Mouse (Mus musculus): ENCODE results near the gene Gm17545.
A peak's percentile ranks its signal among the peaks of the same experiment; 100 is the strongest.
"Not testable (repeated sequence)": the region's sequence is repeated elsewhere in the genome, so short reads cannot be mapped to it uniquely, and the experiment has no call there.

The Gm17545 gene

DNA sequence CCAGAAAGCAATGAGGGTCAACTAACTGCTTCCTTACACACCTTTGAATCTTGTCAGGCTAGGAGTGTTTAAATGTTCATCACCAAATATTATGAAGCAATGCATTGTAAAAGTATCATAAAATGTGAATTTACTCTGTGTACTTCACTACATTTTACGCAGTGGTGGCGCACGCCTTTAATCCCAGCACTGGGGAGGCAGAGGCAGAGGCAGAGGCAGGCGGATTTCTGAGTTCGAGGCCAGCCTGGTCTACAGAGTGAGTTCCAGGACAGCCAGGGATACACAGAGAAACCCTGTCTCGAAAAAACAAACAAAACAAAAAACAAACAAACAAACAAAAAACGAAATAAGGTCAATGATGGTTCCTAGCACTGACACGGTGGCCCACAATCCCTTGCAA is at the start of gene Gm17545:
Gene Gm17545 (plus strand): TSS at position 301 of the 400 bp plus-strand sequence.
- not testable (repeated sequence) for DNase-seq (ENCODE audit: low spot score in 2 of 2)

DNA sequence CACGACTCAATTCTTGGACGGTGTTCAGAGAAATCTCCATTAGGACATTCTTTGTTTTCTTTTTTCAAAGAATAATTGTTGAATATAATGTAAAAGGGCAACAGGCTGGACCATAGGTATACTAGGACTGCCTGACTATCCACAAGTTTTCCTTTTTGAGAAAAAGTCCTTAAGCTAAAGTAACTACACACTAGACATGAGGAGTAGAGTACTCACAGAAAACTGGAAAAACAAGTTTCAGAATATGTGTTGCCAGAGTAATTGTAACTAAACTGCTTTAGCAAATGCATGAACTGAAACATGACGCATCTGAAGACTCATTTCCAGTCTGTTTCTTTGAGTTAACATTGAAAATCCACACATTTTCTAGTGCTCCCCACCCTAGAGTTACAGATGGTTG is 48.7 kb upstream of the Gm17545 start:
- no peak for DNase-seq (ENCODE audit: low spot score in 2 of 2)

DNA sequence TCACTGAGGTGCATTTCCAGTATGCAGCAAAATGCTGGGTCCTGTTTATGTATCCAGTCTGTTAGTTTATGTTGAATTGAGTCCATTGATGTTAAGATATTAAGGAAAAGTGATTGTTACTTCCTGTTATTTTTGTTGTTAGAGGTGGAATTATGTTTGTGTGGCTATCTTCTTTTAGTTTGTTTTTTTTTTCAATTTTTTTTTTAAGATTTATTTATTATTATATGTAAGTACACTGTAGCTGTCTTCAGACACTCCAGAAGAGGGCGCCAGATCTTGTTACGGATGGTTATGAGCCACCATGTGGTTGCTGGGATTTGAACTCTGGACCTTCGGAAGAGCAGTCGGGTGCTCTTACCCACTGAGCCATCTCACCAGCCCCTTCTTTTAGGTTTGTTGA is 46.5 kb upstream of the Gm17545 start:
- not testable (repeated sequence) for DNase-seq (ENCODE audit: low spot score in 2 of 2)

DNA sequence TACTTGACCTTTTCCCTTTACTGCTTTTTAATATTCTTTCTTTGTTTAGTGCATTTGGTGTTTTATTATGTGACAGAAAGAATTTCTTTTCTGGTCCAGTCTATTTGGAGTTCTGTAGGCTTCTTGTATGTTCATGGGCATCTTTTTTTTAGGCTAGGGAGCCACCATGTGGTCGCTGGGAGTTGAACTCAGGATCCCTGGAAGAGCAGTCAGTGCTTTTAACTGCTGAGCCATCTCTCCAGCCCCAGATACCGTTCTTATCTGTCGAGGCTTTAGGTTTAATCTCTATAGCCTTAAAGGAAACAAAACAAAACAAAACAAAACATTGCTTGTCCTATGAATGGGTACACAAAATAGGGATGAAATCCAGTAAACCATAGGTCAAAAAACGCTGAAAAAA is 45.7 kb upstream of the Gm17545 start:
- DNase-seq (ENCODE audit: low spot score in 2 of 2), result not testable (repeated sequence)

DNA sequence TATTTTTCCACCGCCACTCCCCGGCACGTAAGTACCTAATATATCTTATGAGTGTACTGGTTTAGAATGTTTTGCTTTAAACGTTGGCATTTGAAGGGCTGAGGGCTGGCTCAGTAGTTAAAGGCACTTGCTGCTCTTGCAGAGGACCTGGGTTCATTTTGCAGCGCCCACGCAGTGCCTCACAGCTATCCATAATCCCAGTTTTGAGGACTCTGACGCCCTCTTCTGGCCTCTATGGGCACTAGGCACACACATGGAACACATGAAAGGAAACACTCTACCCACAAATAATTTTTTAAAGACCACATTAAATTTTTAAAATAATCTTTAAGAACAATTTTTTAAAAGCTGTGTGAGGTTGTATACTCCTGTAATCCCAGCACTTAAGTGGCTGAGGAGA is 44.6 kb upstream of the Gm17545 start:
- DNase-seq (ENCODE audit: low spot score in 2 of 2), result no peak

DNA sequence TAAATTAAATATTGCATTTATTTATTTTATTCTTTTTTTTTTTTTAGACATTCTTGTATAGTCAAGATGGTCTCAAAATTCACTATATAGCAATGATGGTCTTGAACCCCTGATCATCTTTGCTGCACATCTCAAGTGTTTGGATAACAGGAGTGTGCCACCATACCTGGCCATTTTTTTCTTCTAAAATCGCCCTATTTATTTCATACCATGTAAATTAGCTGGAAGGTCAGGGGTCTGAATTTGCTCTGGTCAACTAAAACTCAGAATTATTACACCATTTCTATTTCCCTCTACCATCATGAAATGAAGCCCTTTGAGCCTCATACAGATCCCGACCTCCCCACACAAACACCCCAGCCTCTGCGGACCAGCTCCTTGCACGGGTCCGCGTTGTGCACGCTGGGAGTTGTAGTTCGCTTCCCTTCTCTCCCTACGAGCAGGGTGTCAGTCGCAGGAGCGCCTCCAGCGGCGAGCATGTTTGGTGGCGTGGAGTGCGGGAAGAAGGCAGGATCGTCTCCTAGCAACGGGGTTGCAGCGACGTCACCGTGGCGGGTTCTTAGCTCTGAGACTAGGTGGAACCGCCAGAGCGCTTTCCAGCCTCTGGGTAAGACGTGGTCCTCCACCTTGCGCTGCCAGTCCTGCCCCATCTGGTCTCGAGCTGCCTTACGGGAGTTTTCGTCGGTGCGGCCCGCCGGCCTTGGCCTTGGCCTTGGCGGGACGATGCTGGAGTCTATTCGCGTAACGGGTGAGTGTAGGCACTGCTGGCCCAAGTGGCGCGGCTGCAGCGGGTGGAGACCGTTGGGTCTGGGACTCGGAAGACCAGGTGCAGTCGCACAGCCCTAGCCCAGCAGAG is 42.9 kb upstream of the Gm17545 start, which contains the start of gene 9530077C05Rik:
Gene 9530077C05Rik (plus strand): TSS at position 512 of the 856 bp plus-strand sequence.
- peak; percentile 96 for DNase-seq (ENCODE audit: low spot score in 2 of 2)

DNA sequence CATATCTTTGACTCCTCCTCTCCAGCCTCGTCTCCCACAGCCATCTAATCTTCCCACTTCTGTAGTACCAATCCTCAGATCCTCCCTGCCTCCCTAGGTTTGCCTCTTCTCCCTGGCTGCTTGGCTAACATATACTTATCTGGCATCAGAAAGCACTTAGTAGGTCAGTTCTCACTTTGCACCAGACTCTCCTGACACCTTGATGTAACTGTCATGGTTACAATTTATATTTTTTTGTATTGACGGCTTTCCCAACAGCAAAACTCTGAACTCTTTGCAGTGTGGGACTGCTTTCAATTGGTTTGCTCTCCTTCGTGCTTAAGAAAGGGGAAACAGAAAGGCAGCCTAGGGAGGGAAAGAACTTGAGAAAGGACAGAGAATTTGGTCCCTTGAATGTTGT is 37.9 kb upstream of the Gm17545 start:
- no peak for DNase-seq (ENCODE audit: low spot score in 2 of 2)

DNA sequence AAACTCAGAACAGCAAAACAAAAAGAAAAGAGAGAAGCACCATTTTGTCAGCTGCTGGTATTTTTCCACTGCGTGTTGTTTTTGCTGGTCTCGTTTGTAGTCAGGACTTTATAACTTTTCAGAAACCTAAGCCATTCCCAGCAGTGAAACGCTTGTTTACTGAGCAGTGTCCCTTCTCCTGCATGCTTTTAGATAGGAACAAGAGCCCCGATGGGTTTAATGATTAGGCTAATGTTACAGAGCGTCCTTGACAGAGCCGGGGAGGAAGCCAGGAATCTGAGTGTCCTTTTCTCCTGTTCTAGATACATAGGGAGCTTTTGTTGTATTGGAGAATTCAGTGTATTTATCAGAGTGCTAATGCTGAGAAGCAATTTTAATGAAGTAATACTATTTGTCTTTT is 36.5 kb upstream of the Gm17545 start:
- DNase-seq (ENCODE audit: low spot score in 2 of 2), result no peak

DNA sequence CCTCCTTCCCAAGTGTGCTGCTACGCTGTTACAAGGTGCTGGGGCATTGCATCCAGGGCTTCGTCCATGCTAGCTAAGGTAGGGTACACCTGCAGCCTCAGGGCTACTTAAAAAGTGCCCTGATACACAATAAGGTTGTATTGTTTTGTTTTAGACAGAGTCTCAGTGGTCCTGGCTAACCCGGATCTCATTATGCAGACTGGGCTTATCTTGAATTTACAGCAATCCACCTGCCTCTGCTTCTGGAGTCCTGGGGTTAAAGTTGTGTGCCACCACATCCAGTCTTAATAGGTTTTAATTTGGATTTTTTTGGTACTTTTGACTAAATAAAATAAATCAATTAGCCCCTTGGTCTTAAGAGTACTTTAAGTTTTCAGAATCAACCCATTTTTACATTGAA is 34.2 kb upstream of the Gm17545 start:
- no peak for DNase-seq (ENCODE audit: low spot score in 2 of 2)

DNA sequence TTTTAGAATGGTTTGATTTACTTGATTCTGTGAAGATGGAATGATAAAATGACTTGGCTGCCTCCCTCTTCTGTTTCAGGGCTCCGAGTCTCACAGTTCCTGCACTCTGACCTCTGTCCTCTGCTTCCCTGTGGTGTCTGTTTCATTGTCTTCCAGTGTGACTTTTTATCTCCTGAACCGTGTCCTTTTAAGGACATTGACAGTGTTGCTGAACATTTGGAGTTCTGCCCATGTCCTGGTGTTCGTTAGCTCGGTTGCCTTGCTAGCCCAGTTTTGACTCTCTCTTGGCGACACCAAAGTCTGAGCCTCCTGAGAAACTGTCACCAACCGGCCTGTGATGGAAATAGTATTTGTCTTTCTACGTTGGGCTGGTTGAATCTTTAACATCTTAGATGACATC is 33.6 kb upstream of the Gm17545 start:
- DNase-seq (ENCODE audit: low spot score in 2 of 2), result no peak

DNA sequence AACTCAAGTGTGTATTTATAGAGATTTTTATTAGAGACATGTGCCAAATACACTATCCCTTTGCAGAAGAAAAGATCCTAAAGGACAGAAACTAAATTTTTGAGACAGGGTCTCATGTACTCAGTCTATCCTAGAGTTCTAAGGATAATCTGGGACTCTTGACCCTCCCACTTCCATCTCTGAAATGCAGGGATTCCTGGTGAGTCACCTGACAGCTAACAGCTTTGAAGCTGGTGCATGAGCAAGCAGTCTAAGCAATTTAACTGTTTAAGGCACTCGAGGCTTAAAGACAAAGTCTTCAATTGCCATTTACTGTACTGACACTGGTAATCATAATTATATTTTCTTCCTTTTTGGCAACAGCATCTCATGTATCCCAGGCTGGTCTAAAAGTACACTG is 31.5 kb upstream of the Gm17545 start:
- DNase-seq (ENCODE audit: low spot score in 2 of 2), result no peak

DNA sequence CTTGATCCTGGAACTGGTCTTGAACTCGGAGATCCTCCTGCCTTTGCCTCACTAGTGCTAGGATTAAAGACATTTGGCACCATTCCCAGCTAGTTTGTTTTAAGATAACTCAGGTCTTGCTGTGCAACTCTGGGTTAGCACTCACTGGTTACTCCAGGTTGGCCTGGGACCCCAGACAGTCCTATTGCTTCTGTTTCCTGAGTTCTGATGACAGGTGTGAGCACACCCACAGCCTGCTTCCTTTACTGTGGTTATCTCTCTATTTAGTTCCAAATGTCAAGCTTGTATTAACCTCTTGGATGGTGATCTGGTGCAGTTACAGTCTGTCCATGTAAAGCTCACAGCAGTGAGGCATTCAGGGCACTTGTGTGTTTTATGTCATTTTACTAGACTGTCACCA is 30.6 kb upstream of the Gm17545 start:
- DNase-seq (ENCODE audit: low spot score in 2 of 2), result no peak

DNA sequence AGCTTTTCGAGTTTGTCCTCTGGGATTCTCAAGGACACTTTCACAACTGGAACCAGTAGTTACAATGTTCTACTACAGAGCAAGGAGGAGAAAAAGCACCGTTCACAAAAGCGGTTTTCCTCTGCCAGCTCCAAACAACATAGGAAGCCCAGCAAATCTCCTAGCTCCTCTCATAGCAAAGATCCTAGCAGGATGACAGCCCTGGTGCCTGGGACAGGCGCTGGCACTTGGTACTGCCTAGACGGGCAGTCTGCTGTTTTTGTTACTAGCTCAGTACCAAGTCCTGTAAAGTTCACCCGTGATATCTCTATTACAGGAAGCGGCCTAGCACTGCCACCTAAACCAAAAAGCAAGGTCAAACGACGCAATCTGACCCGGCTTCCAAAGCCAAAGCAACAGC is 29.9 kb upstream of the Gm17545 start:
- no peak for DNase-seq (ENCODE audit: low spot score in 2 of 2)

DNA sequence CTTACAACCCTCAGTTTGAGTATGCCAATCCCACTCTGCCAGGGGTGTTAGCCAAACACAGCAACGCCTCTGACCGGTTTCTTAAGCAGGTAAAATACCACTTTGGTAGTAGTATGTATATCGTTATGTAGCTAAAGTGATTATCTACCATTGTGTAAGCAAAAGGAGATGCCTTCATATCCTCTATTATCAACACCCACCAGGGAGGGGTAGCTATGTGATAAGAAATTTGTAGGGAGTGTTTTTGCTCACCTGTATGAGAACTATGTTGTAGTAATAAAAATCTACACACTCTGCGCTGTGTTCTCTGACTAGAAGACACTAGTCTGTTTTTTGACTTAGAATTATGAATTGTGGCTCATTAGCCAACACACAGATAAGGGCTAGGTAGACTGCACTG is 29.4 kb upstream of the Gm17545 start:
- no peak for DNase-seq (ENCODE audit: low spot score in 2 of 2)

DNA sequence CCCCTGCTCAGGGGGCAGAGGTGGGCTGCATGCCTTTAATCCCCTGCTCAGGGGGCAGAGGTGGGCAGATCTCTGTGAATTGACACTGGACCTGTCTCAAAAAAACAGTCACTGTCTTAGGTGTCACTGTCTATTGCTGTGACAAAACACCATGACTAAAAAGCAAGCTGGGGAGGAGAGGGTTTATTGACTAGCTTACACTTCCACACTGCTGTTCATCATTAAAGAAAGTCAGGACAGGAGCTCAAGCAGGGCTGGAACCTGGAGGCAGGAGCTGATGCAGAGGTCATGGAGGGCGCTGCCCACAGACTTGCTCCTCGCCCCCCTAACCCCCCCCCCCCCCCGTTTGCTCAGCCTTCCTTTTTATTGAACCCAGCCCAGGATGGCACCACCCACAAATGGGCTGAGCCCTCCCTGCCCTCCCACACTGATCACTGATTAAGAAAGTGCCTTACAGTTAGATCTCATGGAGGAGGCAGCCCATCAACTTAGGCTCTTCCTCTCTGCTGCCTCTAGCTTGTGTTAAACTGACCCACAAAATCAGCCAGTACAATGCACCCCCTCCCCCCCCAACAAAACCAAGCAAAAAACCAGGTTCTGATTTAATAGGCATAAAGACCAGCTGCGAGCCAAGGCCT is 25.9 kb upstream of the Gm17545 start:
- no peak for DNase-seq (ENCODE audit: low spot score in 2 of 2)

DNA sequence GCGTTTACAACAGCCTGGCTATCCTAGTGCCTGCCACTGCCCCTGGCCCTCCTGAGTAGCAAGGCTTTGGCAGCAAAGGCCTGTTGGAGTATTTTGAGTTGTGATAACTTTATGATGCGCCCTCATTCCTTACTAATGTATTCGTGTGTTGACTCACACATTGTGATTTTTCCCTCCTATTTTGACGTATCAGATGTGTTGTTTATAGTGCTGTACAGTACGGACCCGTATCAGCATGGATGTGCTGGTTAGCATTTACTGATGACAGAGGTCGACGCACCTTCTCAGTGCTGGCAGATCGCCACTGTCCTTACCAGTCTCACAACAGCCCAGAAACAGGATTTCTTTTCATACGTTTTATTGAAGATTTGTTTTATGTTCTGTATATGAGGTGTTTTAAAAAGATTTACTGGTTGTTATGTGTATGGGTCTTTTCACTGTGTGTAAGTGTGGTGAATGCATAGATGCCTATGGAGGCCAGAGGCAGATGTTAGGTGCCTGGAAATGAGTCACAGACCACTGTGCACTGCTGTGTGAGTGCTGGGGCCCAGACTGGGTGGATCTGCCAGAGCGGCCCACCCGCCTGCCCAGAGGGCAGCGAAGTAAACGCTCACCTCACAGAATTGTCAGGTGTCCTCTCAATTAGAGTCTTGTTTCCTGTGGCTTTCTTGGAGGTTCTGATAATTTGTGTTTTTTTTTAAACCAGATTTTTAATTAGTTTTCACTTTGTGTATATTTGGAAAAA is 25.3 kb upstream of the Gm17545 start:
- DNase-seq (ENCODE audit: low spot score in 2 of 2), result no peak

DNA sequence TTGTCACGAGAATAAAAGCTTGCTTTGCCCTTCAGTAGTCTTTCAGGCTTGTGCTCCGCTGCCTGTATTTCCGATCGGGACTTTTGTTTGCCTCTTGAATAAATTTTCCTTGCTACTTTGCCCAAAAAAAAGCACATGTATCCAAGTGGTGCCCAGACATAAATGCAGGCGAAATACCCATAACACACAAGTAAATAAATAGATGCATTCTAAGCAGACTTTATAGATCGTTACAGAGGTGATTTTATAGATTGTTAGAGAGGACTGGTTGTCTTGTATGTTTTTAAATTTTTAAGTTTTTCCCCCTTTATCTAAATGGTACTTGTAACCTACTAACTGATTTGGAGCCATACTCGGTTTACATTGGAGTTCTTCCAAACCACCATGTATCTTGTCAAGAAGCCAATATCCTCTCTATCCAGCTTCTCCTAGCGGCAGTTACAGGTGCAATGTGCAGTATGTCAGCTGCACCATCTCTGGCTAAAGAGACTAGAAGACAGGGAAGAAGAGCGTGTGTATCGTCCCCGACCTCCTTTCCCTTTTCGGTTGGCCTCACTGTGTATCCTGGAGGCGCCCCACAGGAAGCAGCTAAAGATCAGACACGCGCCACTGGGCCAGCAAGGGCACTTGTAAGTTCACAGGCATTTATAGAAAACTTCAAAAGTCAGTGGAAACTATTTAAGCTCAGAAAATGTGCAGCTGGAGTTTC is 24.4 kb upstream of the Gm17545 start:
- DNase-seq (ENCODE audit: low spot score in 2 of 2), result no peak

DNA sequence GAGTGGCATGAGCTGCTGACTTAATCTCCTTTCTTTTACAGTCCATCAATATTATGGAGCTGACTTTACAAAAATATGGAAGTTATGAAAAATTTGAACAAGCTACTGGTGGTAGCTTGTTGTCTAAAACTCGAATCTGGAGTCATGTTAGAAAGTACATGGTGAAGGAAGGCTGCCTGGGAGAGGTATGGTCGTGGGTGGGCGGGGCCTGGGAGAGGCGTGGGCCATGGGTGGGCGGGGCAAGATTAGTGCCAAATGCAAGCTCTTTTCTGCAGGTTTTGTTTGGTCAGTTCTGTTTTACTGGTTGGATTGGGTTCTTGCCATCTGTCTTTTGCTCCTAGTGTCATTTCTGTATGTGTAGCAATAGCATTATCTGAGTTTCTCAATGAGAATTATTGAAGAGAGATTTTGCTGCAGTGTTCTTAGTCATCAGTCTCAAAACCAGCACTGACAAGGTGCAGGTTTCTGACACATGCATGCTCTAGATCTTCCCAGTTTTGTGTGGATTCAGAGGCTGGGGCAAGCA is 23.7 kb upstream of the Gm17545 start:
- DNase-seq (ENCODE audit: low spot score in 2 of 2), result no peak

DNA sequence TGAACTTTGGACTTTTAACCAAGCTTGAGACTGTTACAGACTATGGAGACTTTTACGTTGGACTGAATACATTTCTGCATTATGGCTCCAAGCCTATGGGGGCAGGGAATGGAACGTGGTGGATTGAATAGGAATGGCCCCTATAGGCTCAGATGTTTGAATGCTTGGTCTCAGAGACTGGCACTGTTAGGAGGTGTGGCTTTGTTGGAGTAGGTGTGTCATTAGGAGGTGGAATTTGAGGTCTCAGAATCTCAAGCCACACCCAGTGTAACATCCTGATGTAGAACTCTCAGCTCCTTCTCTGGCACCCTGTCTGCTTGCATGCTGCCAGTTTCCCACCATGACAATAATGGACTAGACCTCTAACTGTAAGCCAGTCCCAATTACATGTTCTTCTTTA is 20.9 kb upstream of the Gm17545 start:
- DNase-seq (ENCODE audit: low spot score in 2 of 2), result no peak

DNA sequence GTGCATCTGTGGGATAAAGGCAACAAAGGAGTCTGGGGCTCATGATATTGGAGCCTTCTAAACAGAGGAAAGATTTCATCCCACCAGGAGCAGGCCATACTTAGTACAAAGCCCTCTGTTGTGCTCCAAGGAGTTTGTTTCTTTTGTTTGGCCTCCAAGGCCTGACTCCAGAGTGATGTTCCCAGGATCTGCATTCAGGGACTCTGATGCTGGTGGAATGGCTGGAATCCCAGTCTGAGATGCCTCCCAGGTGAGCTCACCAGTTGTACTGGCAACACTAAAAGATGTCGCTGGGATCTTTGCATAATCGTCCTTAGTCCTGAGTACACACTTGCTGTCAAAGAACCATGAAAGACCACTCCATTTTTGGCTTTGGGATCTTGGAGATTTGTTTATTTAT is 20.0 kb upstream of the Gm17545 start:
- DNase-seq (ENCODE audit: low spot score in 2 of 2), result no peak

DNA sequence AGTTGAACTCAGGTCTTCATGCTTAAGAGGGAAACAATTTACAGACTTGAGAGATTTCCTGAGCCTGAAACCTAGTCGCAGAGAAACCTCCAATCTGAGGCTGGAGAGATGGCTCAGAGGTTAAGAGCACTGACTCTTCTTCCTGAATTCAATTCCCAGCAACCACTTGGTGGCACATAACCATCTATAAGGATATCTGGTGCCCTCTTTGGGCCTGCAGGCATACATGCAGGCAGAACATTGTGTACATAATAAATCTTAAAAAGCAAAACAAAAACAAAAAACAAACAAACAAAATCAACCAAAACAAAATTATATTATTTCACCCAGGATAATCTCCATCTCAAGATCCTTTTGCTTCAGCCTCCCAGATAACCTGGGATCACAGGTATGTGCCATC is 15.3 kb upstream of the Gm17545 start:
- no peak for DNase-seq (ENCODE audit: low spot score in 2 of 2)

DNA sequence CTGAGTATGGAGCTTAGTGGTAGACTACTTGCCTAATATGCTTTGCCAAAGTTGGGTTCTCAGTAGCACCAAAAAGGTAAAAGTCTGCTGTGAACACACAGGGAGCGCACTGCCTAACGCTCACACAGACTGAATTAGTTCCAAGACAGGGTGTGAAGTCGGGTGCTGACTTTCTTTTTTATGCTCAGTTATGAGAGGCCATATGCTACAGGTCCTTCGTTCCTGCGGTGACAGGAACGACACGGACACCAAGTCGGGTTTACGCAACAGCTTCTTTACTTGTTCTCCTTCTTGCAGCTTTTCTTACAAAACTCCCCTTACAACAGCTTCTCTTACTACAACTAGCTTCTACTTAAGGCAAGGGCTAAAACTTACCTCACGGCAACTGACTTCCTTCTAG is 10.9 kb upstream of the Gm17545 start:
- no peak for DNase-seq (ENCODE audit: low spot score in 2 of 2)
